Mouse (Mus musculus): ENCODE data around the gene Hyal1.

DNA sequence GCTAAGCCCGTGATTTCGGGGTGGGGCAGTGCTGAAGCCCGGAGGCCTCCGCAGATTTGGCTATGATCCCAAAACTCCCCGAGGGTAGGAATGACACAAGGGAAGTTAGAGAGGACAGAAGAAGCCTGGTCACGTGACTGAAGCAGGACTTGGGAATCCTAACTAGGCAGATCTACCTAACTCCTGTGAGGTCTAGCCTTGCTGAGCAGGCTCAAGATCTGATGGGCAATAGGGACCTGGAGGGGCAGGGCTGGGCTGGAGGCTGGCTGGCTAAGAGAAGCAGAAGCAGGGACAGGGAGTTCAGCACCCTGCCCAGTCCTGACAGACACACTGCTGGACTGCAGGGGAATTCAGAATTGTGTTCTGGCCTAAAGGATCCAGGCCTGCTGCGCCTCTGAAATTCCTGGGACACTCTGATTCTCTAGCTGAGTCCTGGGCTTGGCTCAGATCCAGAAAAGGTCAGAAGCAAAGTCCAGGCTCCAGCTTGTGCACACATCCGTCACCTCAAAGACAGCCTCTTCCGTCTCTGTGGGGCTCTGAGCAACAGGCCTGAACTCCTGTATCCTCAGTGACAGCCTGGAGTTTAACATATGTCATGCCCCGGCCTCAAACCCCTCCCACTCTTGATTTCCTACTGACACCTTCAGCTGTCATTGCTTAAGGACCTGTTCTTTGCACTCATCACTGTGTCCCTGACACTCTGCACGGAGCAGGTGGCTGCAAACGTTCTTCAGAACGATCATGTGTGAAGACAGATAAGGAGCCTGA is 42.2 kb downstream of the Hyal1 start:
- no peak for TF ChIP-seq CTCF (IDR thresholded peaks at IDR 0.05; ENCODE audit: borderline replicate concordance, control insufficient read depth, extremely low read depth, insufficient read depth, low read length, poor library complexity)
- no peak for TF ChIP-seq POLR2A (IDR thresholded peaks at IDR 0.05; ENCODE audit: control insufficient read depth, extremely low read depth, insufficient read depth, low read length, poor library complexity)

All from thymus, adult 2 months (tissue).